Mouse (Mus musculus): Measurements from ENCODE around the gene Kifc5b. TPM values are rescaled to one million over a fixed set of nuclear protein-coding genes. Genes with fewer than 3 reads are reported as not detected.
A peak's percentile ranks its signal among the peaks of the same experiment; 100 is the strongest.

Gene Kifc5b
- 2.6 and 3.6 TPM in 2 replicates for polyA plus RNA-seq (2015; fragmentation: Nextera tagmentation; extraction: Ambion mirVana)

GRCm38 (mm10) chr17:26916711-26917482 is at the start of gene Kifc5b:
Gene Kifc5b, plus strand, starts transcription at chr17:26917091.
- Histone ChIP-seq H3K9me3 (ENCODE audit: control insufficient read depth, low read length) (no peaks in the 10 kb centered on the region), H3K36me3 (ENCODE audit: control insufficient read depth, insufficient read depth, low read length) (no peaks in the 10 kb centered on the region), H3K27me3 (replicated peaks; ENCODE audit: control insufficient read depth, insufficient read depth, low read length) (no peaks in the 10 kb centered on the region), H3K4me3 (ENCODE audit: low read length) (peak within 1 kb of the TSS; percentile 68), H3K27ac (ENCODE audit: low read depth, low read length) (no peak within 1 kb of the TSS), H3K4me2 (ENCODE audit: low read length) (peak within 1 kb of the TSS; percentile 75), H3K4me1 (ENCODE audit: control insufficient read depth, insufficient read depth, low read depth, low read length) (peaks cover 3% of the 10 kb centered on the region; the same call in 1 of the 2 replicates), H3K9ac (ENCODE audit: low read depth, low read length) (peak within 1 kb of the TSS; percentile 65)
- peak; percentile 100 for ATAC-seq
- under 1% methylated on average over 63 of the region's 72 CpGs for WGBS

GRCm38 (mm10) chr17:26868756-26869155 is 48.1 kb upstream of the Kifc5b start:
- Histone ChIP-seq H3K27ac (ENCODE audit: low read depth, low read length) (no peak overlapping the region), H3K36me3 (ENCODE audit: control insufficient read depth, insufficient read depth, low read length) (no peaks in the 10 kb centered on the region), H3K4me1 (ENCODE audit: control insufficient read depth, insufficient read depth, low read depth, low read length) (no peaks in the 10 kb centered on the region), H3K27me3 (replicated peaks; ENCODE audit: control insufficient read depth, insufficient read depth, low read length) (no peaks in the 10 kb centered on the region; the same call in 1 of the 2 replicates), H3K9ac (ENCODE audit: low read depth, low read length) (no peak overlapping the region), H3K4me2 (ENCODE audit: low read length) (no peak overlapping the region), H3K4me3 (ENCODE audit: low read length) (no peak overlapping the region), H3K9me3 (ENCODE audit: control insufficient read depth, low read length) (no peaks in the 10 kb centered on the region)
- no peak for ATAC-seq
- 46% methylated on average over 5 of the region's 5 CpGs for WGBS

- no peak for ATAC-seq
- H3K27me3 ChIP-seq (replicated peaks; ENCODE audit: control insufficient read depth, insufficient read depth, low read length): no peaks in the 10 kb centered on the region
- WGBS: 73% methylated on average over 3 of the region's 3 CpGs
These were observed 44.0 kb upstream of the Kifc5b start for GRCm38 (mm10) chr17:26872870-26873269.

GRCm38 (mm10) chr17:26873502-26873901 is 43.4 kb upstream of the Kifc5b start:
- H3K4me3 ChIP-seq (ENCODE audit: low read length): no peak overlapping the region
- H3K4me2 ChIP-seq (ENCODE audit: low read length): no peak overlapping the region
- H3K27ac ChIP-seq (ENCODE audit: low read depth, low read length): no peak overlapping the region
- H3K27me3 ChIP-seq (replicated peaks; ENCODE audit: control insufficient read depth, insufficient read depth, low read length): no peaks in the 10 kb centered on the region
- H3K9ac ChIP-seq (ENCODE audit: low read depth, low read length): no peak overlapping the region
- WGBS: 78% methylated on average over 8 of the region's 8 CpGs
- no peak for ATAC-seq
- H3K36me3 ChIP-seq (ENCODE audit: control insufficient read depth, insufficient read depth, low read length): no peaks in the 10 kb centered on the region
- no peaks in the 10 kb centered on the region for H3K4me1 ChIP-seq (ENCODE audit: control insufficient read depth, insufficient read depth, low read depth, low read length)
- 0 out of 2 replicates have a peak, but pooled peaks cover under 1% of the 10 kb centered on the region for H3K9me3 ChIP-seq (ENCODE audit: control insufficient read depth, low read length)

More at GRCm38 (mm10) chr17:26872870-26873269, 44.0 kb upstream of the Kifc5b start:
- Histone ChIP-seq H3K9me3 (ENCODE audit: control insufficient read depth, low read length) (no peaks in the 10 kb centered on the region), H3K9ac (ENCODE audit: low read depth, low read length) (no peak overlapping the region), H3K4me1 (ENCODE audit: control insufficient read depth, insufficient read depth, low read depth, low read length) (no peaks in the 10 kb centered on the region), H3K36me3 (ENCODE audit: control insufficient read depth, insufficient read depth, low read length) (no peaks in the 10 kb centered on the region), H3K4me2 (ENCODE audit: low read length) (no peak overlapping the region), H3K4me3 (ENCODE audit: low read length) (no peak overlapping the region), H3K27ac (ENCODE audit: low read depth, low read length) (no peak overlapping the region)

- 0 out of 2 replicates have a peak, but pooled peaks cover 3% of the 10 kb centered on the region for H3K9me3 ChIP-seq (ENCODE audit: control insufficient read depth, low read length)
- H3K4me1 ChIP-seq (ENCODE audit: control insufficient read depth, insufficient read depth, low read depth, low read length): no peaks in the 10 kb centered on the region
- H3K4me3 ChIP-seq (ENCODE audit: low read length): no peak overlapping the region
- 67% methylated on average over 11 of the region's 11 CpGs for WGBS
- no peak overlapping the region for H3K9ac ChIP-seq (ENCODE audit: low read depth, low read length)
- H3K4me2 ChIP-seq (ENCODE audit: low read length): no peak overlapping the region
- no peak for ATAC-seq
- no peak overlapping the region for H3K27ac ChIP-seq (ENCODE audit: low read depth, low read length)
- no peaks in the 10 kb centered on the region for H3K27me3 ChIP-seq (replicated peaks; ENCODE audit: control insufficient read depth, insufficient read depth, low read length)
- H3K36me3 ChIP-seq (ENCODE audit: control insufficient read depth, insufficient read depth, low read length): no peaks in the 10 kb centered on the region
These were observed 42.3 kb upstream of the Kifc5b start for GRCm38 (mm10) chr17:26874542-26874941.

- Histone ChIP-seq H3K4me3 (ENCODE audit: low read length) (no peak overlapping the region), H3K9ac (ENCODE audit: low read depth, low read length) (no peak overlapping the region), H3K4me2 (ENCODE audit: low read length) (no peak overlapping the region), H3K36me3 (ENCODE audit: control insufficient read depth, insufficient read depth, low read length) (no peaks in the 10 kb centered on the region), H3K4me1 (ENCODE audit: control insufficient read depth, insufficient read depth, low read depth, low read length) (no peaks in the 10 kb centered on the region), H3K27ac (ENCODE audit: low read depth, low read length) (no peak overlapping the region), H3K27me3 (replicated peaks; ENCODE audit: control insufficient read depth, insufficient read depth, low read length) (no peaks in the 10 kb centered on the region), H3K9me3 (ENCODE audit: control insufficient read depth, low read length) (0 out of 2 replicates have a peak, but pooled peaks cover 3% of the 10 kb centered on the region)
- no peak for ATAC-seq
- WGBS: 85% methylated on average over 7 of the region's 7 CpGs
These were observed 39.0 kb upstream of the Kifc5b start for GRCm38 (mm10) chr17:26877927-26878326.

- no peak overlapping the region for H3K4me2 ChIP-seq (ENCODE audit: low read length)
- H3K36me3 ChIP-seq (ENCODE audit: control insufficient read depth, insufficient read depth, low read length): no peaks in the 10 kb centered on the region
- no peaks in the 10 kb centered on the region for H3K27me3 ChIP-seq (replicated peaks; ENCODE audit: control insufficient read depth, insufficient read depth, low read length)
- H3K27ac ChIP-seq (ENCODE audit: low read depth, low read length): no peak overlapping the region
- no peak overlapping the region for H3K4me3 ChIP-seq (ENCODE audit: low read length)
- ATAC-seq: no peak
- no peaks in the 10 kb centered on the region for H3K4me1 ChIP-seq (ENCODE audit: control insufficient read depth, insufficient read depth, low read depth, low read length)
- H3K9me3 ChIP-seq (ENCODE audit: control insufficient read depth, low read length): 0 out of 2 replicates have a peak, but pooled peaks cover 3% of the 10 kb centered on the region
- 89% methylated on average over 6 of the region's 6 CpGs for WGBS
- no peak overlapping the region for H3K9ac ChIP-seq (ENCODE audit: low read depth, low read length)
These were observed 37.7 kb upstream of the Kifc5b start for GRCm38 (mm10) chr17:26879235-26879634.

GRCm38 (mm10) chr17:26882706-26883105 is 34.2 kb upstream of the Kifc5b start:
- H3K4me1 ChIP-seq (ENCODE audit: control insufficient read depth, insufficient read depth, low read depth, low read length): peaks cover 13% of the 10 kb centered on the region
- H3K27me3 ChIP-seq (replicated peaks; ENCODE audit: control insufficient read depth, insufficient read depth, low read length): peaks cover 3% of the 10 kb centered on the region; the same call in 1 of the 2 replicates
- WGBS: 61% methylated on average over 1 of the region's 1 CpGs
- H3K27ac ChIP-seq (ENCODE audit: low read depth, low read length): no peak overlapping the region
- H3K9ac ChIP-seq (ENCODE audit: low read depth, low read length): no peak overlapping the region
- no peaks in the 10 kb centered on the region for H3K36me3 ChIP-seq (ENCODE audit: control insufficient read depth, insufficient read depth, low read length)
- no peak overlapping the region for H3K4me2 ChIP-seq (ENCODE audit: low read length)
- H3K9me3 ChIP-seq (ENCODE audit: control insufficient read depth, low read length): 0 out of 2 replicates have a peak, but pooled peaks cover 3% of the 10 kb centered on the region
- ATAC-seq: no peak
- H3K4me3 ChIP-seq (ENCODE audit: low read length): no peak overlapping the region

GRCm38 (mm10) chr17:26883585-26883984 is 33.3 kb upstream of the Kifc5b start:
- Histone ChIP-seq H3K27ac (ENCODE audit: low read depth, low read length) (no peak overlapping the region), H3K36me3 (ENCODE audit: control insufficient read depth, insufficient read depth, low read length) (no peaks in the 10 kb centered on the region), H3K4me1 (ENCODE audit: control insufficient read depth, insufficient read depth, low read depth, low read length) (peaks cover 13% of the 10 kb centered on the region), H3K4me2 (ENCODE audit: low read length) (no peak overlapping the region), H3K4me3 (ENCODE audit: low read length) (no peak overlapping the region), H3K27me3 (replicated peaks; ENCODE audit: control insufficient read depth, insufficient read depth, low read length) (peaks cover 3% of the 10 kb centered on the region; the same call in 1 of the 2 replicates), H3K9me3 (ENCODE audit: control insufficient read depth, low read length) (0 out of 2 replicates have a peak, but pooled peaks cover 1% of the 10 kb centered on the region), H3K9ac (ENCODE audit: low read depth, low read length) (no peak overlapping the region)
- ATAC-seq: no peak
- 79% methylated on average over 6 of the region's 6 CpGs for WGBS

Data from hindbrain, embryonic 16.5 days (tissue).